Mouse (Mus musculus): Measurements from ENCODE around the gene Cables2. TPM values are rescaled to one million over a fixed set of nuclear protein-coding genes. Genes with fewer than 3 reads are reported as not detected.

Gene Cables2
- polyA plus RNA-seq, 1 experiment from 2014 or later, result 22.9 TPM

- ATAC-seq (ENCODE audit: insufficient read depth, low FRiP score, low TSS enrichment) (no peak), DNase-seq (ENCODE audit: low spot score) (no peak)
- Histone ChIP-seq H3K36me3 (ENCODE audit: control insufficient read depth, insufficient read depth, low read length) (no peaks in the 10 kb centered on the region), H3K27ac (ENCODE audit: low read depth, low read length) (no peak overlapping the region), H3K4me1 (ENCODE audit: control insufficient read depth, insufficient read depth, low read length) (no peaks in the 10 kb centered on the region), H3K4me2 (ENCODE audit: low read depth) (no peak overlapping the region), H3K9me3 (ENCODE audit: control insufficient read depth, low read length) (no peaks in the 10 kb centered on the region), H3K27me3 (ENCODE audit: control insufficient read depth, insufficient read depth, low read length) (no peaks in the 10 kb centered on the region), H3K9ac (ENCODE audit: low read length) (no peak overlapping the region), H3K4me3 (ENCODE audit: low read depth, low read length) (no peak overlapping the region)
- 95% methylated on average over 7 of the region's 7 CpGs for WGBS
Measured at GRCm38 (mm10) chr2:180237601-180238345, 35.5 kb downstream of the Cables2 start.

- Histone ChIP-seq H3K9me3 (ENCODE audit: control insufficient read depth, low read length) (no peaks in the 10 kb centered on the region), H3K4me1 (ENCODE audit: control insufficient read depth, insufficient read depth, low read length) (no peaks in the 10 kb centered on the region), H3K4me2 (ENCODE audit: low read depth) (no peak overlapping the region), H3K4me3 (ENCODE audit: low read depth, low read length) (no peak overlapping the region), H3K36me3 (ENCODE audit: control insufficient read depth, insufficient read depth, low read length) (no peaks in the 10 kb centered on the region), H3K27me3 (ENCODE audit: control insufficient read depth, insufficient read depth, low read length) (no peaks in the 10 kb centered on the region), H3K9ac (ENCODE audit: low read length) (no peak overlapping the region), H3K27ac (ENCODE audit: low read depth, low read length) (no peak overlapping the region)
- ATAC-seq (ENCODE audit: insufficient read depth, low FRiP score, low TSS enrichment) (no peak), DNase-seq (ENCODE audit: low spot score) (no peak)
- 78% methylated on average over 3 of the region's 3 CpGs for WGBS
Measured at GRCm38 (mm10) chr2:180236930-180237329, 36.4 kb downstream of the Cables2 start.

GRCm38 (mm10) chr2:180236500-180236899 lies 36.8 kb downstream of the Cables2 start:
- no peak overlapping the region for H3K9ac ChIP-seq (ENCODE audit: low read length)
- H3K4me3 ChIP-seq (ENCODE audit: low read depth, low read length), result no peak overlapping the region
- H3K4me2 ChIP-seq (ENCODE audit: low read depth), result no peak overlapping the region
- no peaks in the 10 kb centered on the region for H3K9me3 ChIP-seq (ENCODE audit: control insufficient read depth, low read length)
- no peak for DNase-seq (ENCODE audit: low spot score)
- H3K27ac ChIP-seq (ENCODE audit: low read depth, low read length), result no peak overlapping the region
- H3K4me1 ChIP-seq (ENCODE audit: control insufficient read depth, insufficient read depth, low read length), result no peaks in the 10 kb centered on the region
- 58% methylated on average over 3 of the region's 3 CpGs for WGBS
- H3K27me3 ChIP-seq (ENCODE audit: control insufficient read depth, insufficient read depth, low read length), result no peaks in the 10 kb centered on the region
- no peak for ATAC-seq (ENCODE audit: insufficient read depth, low FRiP score, low TSS enrichment)
- no peaks in the 10 kb centered on the region for H3K36me3 ChIP-seq (ENCODE audit: control insufficient read depth, insufficient read depth, low read length)

DNA sequence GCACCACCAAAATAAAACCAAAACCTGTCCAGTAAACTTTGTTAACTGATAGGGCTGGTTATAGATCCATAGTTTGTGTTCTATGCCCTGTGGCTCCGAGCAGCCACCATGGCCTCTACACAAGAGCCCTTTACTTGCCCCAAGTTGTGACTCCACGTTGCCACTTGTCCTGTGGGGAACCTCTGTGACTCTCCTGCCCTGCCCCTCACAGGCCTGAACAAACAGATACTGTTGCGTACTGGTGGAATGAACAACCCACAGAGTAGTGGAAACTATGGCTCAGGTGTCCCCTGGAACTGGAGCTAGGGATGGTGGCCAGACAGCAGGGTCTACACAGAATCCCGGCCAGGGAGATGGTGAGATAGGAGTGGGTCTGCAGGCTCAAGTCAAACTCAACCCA lies 37.5 kb downstream of the Cables2 start:
- H3K4me2 ChIP-seq (ENCODE audit: low read depth), result no peak overlapping the region
- H3K27ac ChIP-seq (ENCODE audit: low read depth, low read length), result no peak overlapping the region
- no peaks in the 10 kb centered on the region for H3K4me1 ChIP-seq (ENCODE audit: control insufficient read depth, insufficient read depth, low read length)
- DNase-seq (ENCODE audit: low spot score), result no peak
- H3K36me3 ChIP-seq (ENCODE audit: control insufficient read depth, insufficient read depth, low read length), result no peaks in the 10 kb centered on the region
- H3K9ac ChIP-seq (ENCODE audit: low read length), result no peak overlapping the region
- ATAC-seq (ENCODE audit: insufficient read depth, low FRiP score, low TSS enrichment), result no peak
- H3K9me3 ChIP-seq (ENCODE audit: control insufficient read depth, low read length), result no peaks in the 10 kb centered on the region
- WGBS, result 85% methylated on average over 4 of the region's 4 CpGs
- H3K4me3 ChIP-seq (ENCODE audit: low read depth, low read length), result no peak overlapping the region
- no peaks in the 10 kb centered on the region for H3K27me3 ChIP-seq (ENCODE audit: control insufficient read depth, insufficient read depth, low read length)

GRCm38 (mm10) chr2:180234980-180235379 lies 38.3 kb downstream of the Cables2 start:
- no peak overlapping the region for H3K4me3 ChIP-seq (ENCODE audit: low read depth, low read length)
- no peak overlapping the region for H3K27ac ChIP-seq (ENCODE audit: low read depth, low read length)
- WGBS, result 59% methylated on average over 6 of the region's 6 CpGs
- no peak overlapping the region for H3K4me2 ChIP-seq (ENCODE audit: low read depth)
- H3K9ac ChIP-seq (ENCODE audit: low read length), result no peak overlapping the region
- no peak for ATAC-seq (ENCODE audit: insufficient read depth, low FRiP score, low TSS enrichment)
- no peaks in the 10 kb centered on the region for H3K27me3 ChIP-seq (ENCODE audit: control insufficient read depth, insufficient read depth, low read length)
- no peaks in the 10 kb centered on the region for H3K9me3 ChIP-seq (ENCODE audit: control insufficient read depth, low read length)
- no peaks in the 10 kb centered on the region for H3K4me1 ChIP-seq (ENCODE audit: control insufficient read depth, insufficient read depth, low read length)
- DNase-seq (ENCODE audit: low spot score), result no peak
- no peaks in the 10 kb centered on the region for H3K36me3 ChIP-seq (ENCODE audit: control insufficient read depth, insufficient read depth, low read length)

- no peak overlapping the region for H3K9ac ChIP-seq (ENCODE audit: low read length)
- H3K4me1 ChIP-seq (ENCODE audit: control insufficient read depth, insufficient read depth, low read length), result no peaks in the 10 kb centered on the region
- H3K27me3 ChIP-seq (ENCODE audit: control insufficient read depth, insufficient read depth, low read length), result no peaks in the 10 kb centered on the region
- ATAC-seq (ENCODE audit: insufficient read depth, low FRiP score, low TSS enrichment) (no peak), DNase-seq (ENCODE audit: low spot score) (no peak)
- H3K9me3 ChIP-seq (ENCODE audit: control insufficient read depth, low read length), result no peaks in the 10 kb centered on the region
- no peak overlapping the region for H3K27ac ChIP-seq (ENCODE audit: low read depth, low read length)
- no peak overlapping the region for H3K4me3 ChIP-seq (ENCODE audit: low read depth, low read length)
- 95% methylated on average over 8 of the region's 8 CpGs for WGBS
- H3K36me3 ChIP-seq (ENCODE audit: control insufficient read depth, insufficient read depth, low read length), result no peaks in the 10 kb centered on the region
- H3K4me2 ChIP-seq (ENCODE audit: low read depth), result no peak overlapping the region
Measured at GRCm38 (mm10) chr2:180234353-180234752, 38.9 kb downstream of the Cables2 start.

GRCm38 (mm10) chr2:180233101-180233904 lies 40.0 kb downstream of the Cables2 start:
- WGBS, result 85% methylated on average over 7 of the region's 7 CpGs
- ATAC-seq (ENCODE audit: insufficient read depth, low FRiP score, low TSS enrichment), result no peak
- no peaks in the 10 kb centered on the region for H3K9me3 ChIP-seq (ENCODE audit: control insufficient read depth, low read length)

DNA sequence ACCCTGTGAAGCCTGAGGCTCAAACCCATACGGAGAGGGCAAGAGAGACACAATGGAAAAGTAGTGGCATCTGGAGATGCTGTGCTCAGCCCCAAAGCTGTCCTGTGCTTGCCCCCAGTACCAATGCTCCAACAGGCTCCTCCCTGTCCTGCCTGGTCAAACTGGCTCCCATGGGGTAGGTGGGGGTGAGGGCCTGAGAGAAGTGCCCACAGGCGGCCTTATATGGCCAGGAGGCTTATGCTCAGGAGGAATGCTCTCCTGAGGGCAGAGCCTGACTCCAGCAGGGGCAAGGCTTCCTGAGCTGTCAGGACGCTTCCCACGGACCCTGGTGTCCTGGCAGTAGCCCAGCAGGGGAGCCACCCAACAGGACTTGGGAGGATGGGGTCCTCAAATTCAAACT lies 42.8 kb downstream of the Cables2 start:
- no peaks in the 10 kb centered on the region for H3K9me3 ChIP-seq (ENCODE audit: control insufficient read depth, low read length)
- DNase-seq (ENCODE audit: low spot score), result no peak
- H3K27me3 ChIP-seq (ENCODE audit: control insufficient read depth, insufficient read depth, low read length), result 0 out of 2 replicates have a peak, but pooled peaks cover 2% of the 10 kb centered on the region
- no peak for ATAC-seq (ENCODE audit: insufficient read depth, low FRiP score, low TSS enrichment)
- no peak overlapping the region for H3K9ac ChIP-seq (ENCODE audit: low read length)
- H3K27ac ChIP-seq (ENCODE audit: low read depth, low read length), result no peak overlapping the region
- no peak overlapping the region for H3K4me3 ChIP-seq (ENCODE audit: low read depth, low read length)
- peaks cover 20% of the 10 kb centered on the region for H3K4me1 ChIP-seq (ENCODE audit: control insufficient read depth, insufficient read depth, low read length)
- H3K36me3 ChIP-seq (ENCODE audit: control insufficient read depth, insufficient read depth, low read length), result no peaks in the 10 kb centered on the region
- 61% methylated on average over 4 of the region's 4 CpGs for WGBS
- no peak overlapping the region for H3K4me2 ChIP-seq (ENCODE audit: low read depth)

More at GRCm38 (mm10) chr2:180233101-180233904, 40.0 kb downstream of the Cables2 start:
- H3K4me3 ChIP-seq (ENCODE audit: low read depth, low read length), result no peak overlapping the region
- no peak for DNase-seq (ENCODE audit: low spot score)
- no peaks in the 10 kb centered on the region for H3K4me1 ChIP-seq (ENCODE audit: control insufficient read depth, insufficient read depth, low read length)
- no peak overlapping the region for H3K4me2 ChIP-seq (ENCODE audit: low read depth)
- H3K27me3 ChIP-seq (ENCODE audit: control insufficient read depth, insufficient read depth, low read length), result no peaks in the 10 kb centered on the region
- H3K36me3 ChIP-seq (ENCODE audit: control insufficient read depth, insufficient read depth, low read length), result no peaks in the 10 kb centered on the region
- no peak overlapping the region for H3K9ac ChIP-seq (ENCODE audit: low read length)
- H3K27ac ChIP-seq (ENCODE audit: low read depth, low read length), result no peak overlapping the region

- H3K9me3 ChIP-seq (ENCODE audit: control insufficient read depth, low read length), result no peaks in the 10 kb centered on the region
- DNase-seq (ENCODE audit: low spot score) (no peak), ATAC-seq (ENCODE audit: insufficient read depth, low FRiP score, low TSS enrichment) (no peak)
- no peak overlapping the region for H3K4me2 ChIP-seq (ENCODE audit: low read depth)
- H3K4me1 ChIP-seq (ENCODE audit: control insufficient read depth, insufficient read depth, low read length), result peaks cover 27% of the 10 kb centered on the region
- no peak overlapping the region for H3K4me3 ChIP-seq (ENCODE audit: low read depth, low read length)
- no peak overlapping the region for H3K27ac ChIP-seq (ENCODE audit: low read depth, low read length)
- peaks cover 14% of the 10 kb centered on the region for H3K27me3 ChIP-seq (ENCODE audit: control insufficient read depth, insufficient read depth, low read length)
- H3K9ac ChIP-seq (ENCODE audit: low read length), result no peak overlapping the region
- H3K36me3 ChIP-seq (ENCODE audit: control insufficient read depth, insufficient read depth, low read length), result no peaks in the 10 kb centered on the region
- 83% methylated on average over 3 of the region's 3 CpGs for WGBS
Measured at GRCm38 (mm10) chr2:180229129-180229528, 44.2 kb downstream of the Cables2 start.
